Mouse (Mus musculus): Measurements from ENCODE around the gene Tmc8. TPM values are rescaled to one million over a fixed set of nuclear protein-coding genes. Genes with fewer than 3 reads are reported as not detected.

Tmc8 gene
- polyA plus RNA-seq, 1 experiment: 20.6 TPM

GRCm38 (mm10) chr11:117781199-117781821, 566 bp upstream of the Tmc8 start:
- TF ChIP-seq GATA1 (IDR thresholded peaks at IDR 0.05; ENCODE audit: low read length): no peak

GRCm38 (mm10) chr11:117782705-117783034, 794 bp downstream of the Tmc8 start:
- TF ChIP-seq GATA1 (IDR thresholded peaks at IDR 0.05; ENCODE audit: low read length): no peak

- TF ChIP-seq GATA1 (IDR thresholded peaks at IDR 0.05; ENCODE audit: low read length): no peak
These were observed 1.2 kb downstream of the Tmc8 start for GRCm38 (mm10) chr11:117783089-117783488.

- no peak for TF ChIP-seq GATA1 (IDR thresholded peaks at IDR 0.05; ENCODE audit: low read length)
These were observed 1.9 kb downstream of the Tmc8 start for GRCm38 (mm10) chr11:117783683-117784309.

- TF ChIP-seq GATA1 (IDR thresholded peaks at IDR 0.05; ENCODE audit: low read length): no peak
These were observed 4.4 kb downstream of the Tmc8 start for GRCm38 (mm10) chr11:117786294-117786693.

GRCm38 (mm10) chr11:117790286-117790685, 8.4 kb downstream of the Tmc8 start:
- TF ChIP-seq GATA1 (IDR thresholded peaks at IDR 0.05; ENCODE audit: low read length): no peak

- no peak for TF ChIP-seq GATA1 (IDR thresholded peaks at IDR 0.05; ENCODE audit: low read length)
These were observed 9.0 kb downstream of the Tmc8 start for GRCm38 (mm10) chr11:117790703-117791440.

- TF ChIP-seq GATA1 (IDR thresholded peaks at IDR 0.05; ENCODE audit: low read length): no peak
These were observed 9.5 kb downstream of the Tmc8 start for GRCm38 (mm10) chr11:117791441-117791761.

GRCm38 (mm10) chr11:117792281-117792888, 10.5 kb downstream of the Tmc8 start:
- no peak for TF ChIP-seq GATA1 (IDR thresholded peaks at IDR 0.05; ENCODE audit: low read length)

- no peak for TF ChIP-seq GATA1 (IDR thresholded peaks at IDR 0.05; ENCODE audit: low read length)
These were observed 12.2 kb downstream of the Tmc8 start for GRCm38 (mm10) chr11:117794035-117794551.

GRCm38 (mm10) chr11:117796954-117797353, 15.1 kb downstream of the Tmc8 start:
- no peak for TF ChIP-seq GATA1 (IDR thresholded peaks at IDR 0.05; ENCODE audit: low read length)

- TF ChIP-seq GATA1 (IDR thresholded peaks at IDR 0.05; ENCODE audit: low read length): no peak
These were observed 15.8 kb downstream of the Tmc8 start, which contains the start of gene 6030468B19Rik for GRCm38 (mm10) chr11:117797511-117798159. 6030468B19Rik (plus strand) TSS chr11:117797660.

GRCm38 (mm10) chr11:117798160-117798541, 16.3 kb downstream of the Tmc8 start:
- TF ChIP-seq GATA1 (IDR thresholded peaks at IDR 0.05; ENCODE audit: low read length): peak; percentile 50

GRCm38 (mm10) chr11:117799174-117799573, 17.3 kb downstream of the Tmc8 start:
- no peak for TF ChIP-seq GATA1 (IDR thresholded peaks at IDR 0.05; ENCODE audit: low read length)

GRCm38 (mm10) chr11:117800038-117800437, 18.2 kb downstream of the Tmc8 start:
- TF ChIP-seq GATA1 (IDR thresholded peaks at IDR 0.05; ENCODE audit: low read length): no peak

GRCm38 (mm10) chr11:117801650-117802049, 19.8 kb downstream of the Tmc8 start:
- no peak for TF ChIP-seq GATA1 (IDR thresholded peaks at IDR 0.05; ENCODE audit: low read length)
